Mouse (Mus musculus) subcutaneous adipose tissue, adult 2 months (tissue): ENCODE results near the gene Ceacam2. TPM values are rescaled to one million over a fixed set of nuclear protein-coding genes. Genes with fewer than 3 reads are reported as not detected.

Experiments used
- polyA plus RNA-seq: library from polyadenylated mRNA; depleted of rRNA; stranded (reverse); fragments of >200 nt; gene quantifications from 2 replicates; pipeline ENCODE4 v1.2.3, GENCODE M21; 2012; ENCODE audit warnings: low replicate concordance; rRNA removed

Ceacam2 gene
- polyA plus RNA-seq, result 0.14 and 0.29 TPM in 2 replicates

GRCm38 (mm10) chr7:25539376-25539907 lies at the start of gene Ceacam2:
Gene Ceacam2 (minus strand): TSS chr7:25539857.

DNA sequence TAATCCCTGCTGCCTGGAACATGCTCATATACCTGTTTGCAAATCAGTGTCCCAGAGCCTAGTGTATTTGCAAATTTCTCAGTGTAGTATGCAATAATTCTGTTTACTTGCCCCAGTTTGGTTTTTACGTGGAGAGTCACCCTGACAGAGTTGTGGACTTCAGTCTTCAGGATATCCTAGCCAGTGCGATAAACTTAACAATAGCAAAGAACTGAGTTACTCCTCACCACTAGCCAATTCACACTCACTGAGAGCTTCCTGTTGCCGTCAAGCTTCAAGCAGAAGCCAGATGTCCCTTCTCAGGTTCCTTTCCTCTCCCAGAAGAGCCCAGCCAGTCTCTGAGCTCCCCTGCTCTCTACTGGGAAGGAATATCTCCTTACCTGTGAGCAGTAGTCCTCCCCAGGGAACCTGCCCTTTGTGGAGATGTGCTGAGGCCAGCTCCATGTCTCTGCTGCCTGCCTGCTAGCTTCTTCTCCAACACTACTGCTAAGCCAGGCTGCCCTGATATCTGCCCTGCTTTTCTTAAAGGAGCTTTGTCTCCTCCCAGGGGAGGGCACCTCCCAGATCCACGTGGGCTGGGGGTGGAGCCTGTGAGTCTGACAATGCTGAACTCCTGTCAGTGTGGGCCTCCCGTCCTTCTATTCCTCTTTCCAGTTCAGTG lies 62.4 kb downstream of the Ceacam2 start, which contains the start of gene Ceacam1:
Gene Ceacam1, minus strand, starts transcription at position 513 of the 661 bp plus-strand sequence.

Other genes starting within 250 kb of the Ceacam2 start
- gene Pafah1b3, start 241.9 kb downstream of the Ceacam2 start, polyA plus RNA-seq, result 8.8 and 65.1 TPM in 2 replicates
- 0.13 TPM in 1 of 2 replicates, not detected in the other for gene Prr19, start 238.4 kb downstream of the Ceacam2 start, polyA plus RNA-seq
- gene Tmem145, start 233.8 kb downstream of the Ceacam2 start, polyA plus RNA-seq, result 0.10 TPM in 1 of 2 replicates, not detected in the other
- gene Megf8, start 222.7 kb downstream of the Ceacam2 start, polyA plus RNA-seq, result 43.2 and 55.7 TPM in 2 replicates
- gene Cnfn, start 170.1 kb downstream of the Ceacam2 start, polyA plus RNA-seq, result not detected in 2 replicates
- gene Lipe, start 141.1 kb downstream of the Ceacam2 start, polyA plus RNA-seq, result 510 and 1,790 TPM in 2 replicates
- 0.17 and 33.5 TPM in 2 replicates for gene Cxcl17, start 127.0 kb downstream of the Ceacam2 start, polyA plus RNA-seq
- 13.7 and 21.6 TPM in 2 replicates for gene Ceacam1, start 62.3 kb downstream of the Ceacam2 start, polyA plus RNA-seq
- gene Erich4, start 76.0 kb upstream of the Ceacam2 start, polyA plus RNA-seq, result 0.18 TPM in 1 of 2 replicates, not detected in the other
- gene Dmac2, start 79.6 kb upstream of the Ceacam2 start, polyA plus RNA-seq, result 33.4 and 43.7 TPM in 2 replicates
- gene B3gnt8, start 86.8 kb upstream of the Ceacam2 start, polyA plus RNA-seq, result 16.1 and 17.9 TPM in 2 replicates
- 292 and 459 TPM in 2 replicates for gene Bckdha, start 119.1 kb upstream of the Ceacam2 start, polyA plus RNA-seq
- 72.4 and 79.6 TPM in 2 replicates for gene Exosc5, start 119.3 kb upstream of the Ceacam2 start, polyA plus RNA-seq
- 1.4 and 2.1 TPM in 2 replicates for gene Tmem91, start 135.3 kb upstream of the Ceacam2 start, polyA plus RNA-seq
- 35.0 and 43.1 TPM in 2 replicates for gene B9d2, start 140.9 kb upstream of the Ceacam2 start, polyA plus RNA-seq
- 33.7 and 48.0 TPM in 2 replicates for gene Tgfb1, start 147.1 kb upstream of the Ceacam2 start, polyA plus RNA-seq
- 48.8 and 69.9 TPM in 2 replicates for gene Ccdc97, start 179.2 kb upstream of the Ceacam2 start, polyA plus RNA-seq
- 28.5 and 60.3 TPM in 2 replicates for gene Hnrnpul1, start 214.9 kb upstream of the Ceacam2 start, polyA plus RNA-seq
- gene Axl, start 248.8 kb upstream of the Ceacam2 start, polyA plus RNA-seq, result 97.5 and 179 TPM in 2 replicates